8 mouse cellular contexts compared by ENCODE assay signal in the genomic region with DNA sequence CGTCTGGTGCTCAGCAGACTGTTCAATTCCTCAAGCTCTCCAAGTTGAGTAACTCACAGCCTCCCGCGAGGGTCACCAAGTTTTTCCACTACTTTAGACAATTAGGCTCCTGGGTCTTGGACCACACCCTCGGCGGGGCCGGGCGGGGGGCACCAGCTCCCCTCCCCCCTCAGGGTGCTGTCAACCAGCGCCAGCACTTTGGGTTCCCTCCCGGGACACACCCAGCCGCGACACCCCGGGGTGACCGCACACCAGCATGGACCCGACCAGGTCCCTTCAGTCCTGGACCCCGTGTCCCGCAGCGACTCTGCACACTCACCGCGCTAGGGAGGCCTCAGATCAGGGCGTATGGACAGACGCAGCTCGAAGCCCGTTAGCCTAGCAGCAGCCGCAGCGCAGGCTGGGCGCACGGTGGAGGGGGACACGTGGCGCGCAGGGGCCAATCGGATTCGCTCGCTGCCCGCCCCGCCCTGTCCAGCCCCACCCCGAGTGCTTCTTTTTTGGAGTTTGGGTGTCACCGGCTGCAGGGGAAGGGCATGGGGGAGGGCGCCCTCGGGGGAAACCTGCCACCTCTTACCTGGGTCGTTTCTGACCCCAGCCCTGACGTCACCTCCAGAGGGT. TPM values are rescaled to one million over a fixed set of nuclear protein-coding genes. Genes with fewer than 3 reads are reported as not detected.
A peak's percentile ranks its signal among the peaks of the same experiment; 100 is the strongest.
DNase-seq lines count a peak whose midpoint lies in the region; ATAC-seq and TF ChIP-seq lines count a peak whose summit lies in the region.

Anxa6 (minus strand) TSS at position 406 of the 621 bp plus-strand sequence.

- peak; percentile 76 for DNase-seq in brain, embryonic 14.5 days (ENCODE audit: low read depth)
- peak; percentile 84 for DNase-seq in kidney, postnatal 0 days (ENCODE audit: low spot score)
- peak; percentile 76 for DNase-seq in neural tube, embryonic 11.5 days (ENCODE audit: low spot score)

- peak within 1 kb of the TSS; percentile 84 for H3K27ac ChIP-seq in heart, embryonic 12.5 days (ENCODE audit: poor library complexity, severe bottlenecking)
- H3K27ac ChIP-seq in kidney, postnatal 0 days: peak within 1 kb of the TSS; percentile 80
- peak within 1 kb of the TSS; percentile 41; the same call in 1 of the 2 replicates for H3K27ac ChIP-seq in liver, embryonic 15.5 days (replicated peaks)
- H3K27ac ChIP-seq in neural tube, embryonic 11.5 days (ENCODE audit: low read depth, low read length): no peak within 1 kb of the TSS
- peak within 1 kb of the TSS; percentile 98 for H3K27ac ChIP-seq in stomach, embryonic 16.5 days (ENCODE audit: low read length)

- ATAC-seq in CD4-positive, CD25-positive, alpha-beta regulatory T cell, adult 4 months: peak; percentile 90
- peak; percentile 90 for ATAC-seq in heart, embryonic 12.5 days (ENCODE audit: insufficient number of reproducible peaks, low FRiP score)
- peak; percentile 91 for ATAC-seq in kidney, postnatal 0 days (replicated peaks; ENCODE audit: low FRiP score, low read depth)
- ATAC-seq in liver, embryonic 15.5 days (ENCODE audit: insufficient read depth): peak; percentile 83
- ATAC-seq in neural tube, embryonic 11.5 days (ENCODE audit: insufficient read depth, low FRiP score, low TSS enrichment): peak; percentile 91
- ATAC-seq in stomach, embryonic 16.5 days (ENCODE audit: insufficient read depth, low FRiP score): peak; percentile 93

- no peak for TF ChIP-seq POLR2A in brain, embryonic 14.5 days (IDR thresholded peaks at IDR 0.05; ENCODE audit: borderline replicate concordance, extremely low read depth, insufficient read depth, insufficient read length, poor library complexity, severe bottlenecking)

- TF ChIP-seq CTCF in brain, embryonic 14.5 days (IDR thresholded peaks at IDR 0.05; ENCODE audit: borderline replicate concordance, extremely low read depth, insufficient read depth, insufficient read length): no peak
- no peak for TF ChIP-seq CTCF in kidney, postnatal 0 days (IDR thresholded peaks at IDR 0.05; ENCODE audit: low read depth)

- WGBS in heart, embryonic 12.5 days: under 1% methylated on average over 41 of the region's 41 CpGs
- under 1% methylated on average over 41 of the region's 41 CpGs for WGBS in kidney, postnatal 0 days
- under 1% methylated on average over 40 of the region's 41 CpGs for WGBS in liver, embryonic 15.5 days (ENCODE audit: insufficient replicate concordance)
- under 1% methylated on average over 41 of the region's 41 CpGs for WGBS in neural tube, embryonic 11.5 days
- WGBS in stomach, embryonic 16.5 days: under 1% methylated on average over 41 of the region's 41 CpGs

- H3K4me1 ChIP-seq in erythroblast, embryonic 14.5 days (ENCODE audit: control insufficient read depth): peaks cover 16% of the 10 kb centered on the region
- H3K4me1 ChIP-seq in heart, embryonic 12.5 days (replicated peaks): peaks cover 37% of the 10 kb centered on the region
- H3K4me1 ChIP-seq in kidney, postnatal 0 days (replicated peaks; ENCODE audit: insufficient read depth, low read length): peaks cover 18% of the 10 kb centered on the region
- peaks cover 41% of the 10 kb centered on the region for H3K4me1 ChIP-seq in liver, embryonic 15.5 days (replicated peaks)
- H3K4me1 ChIP-seq in neural tube, embryonic 11.5 days (ENCODE audit: control insufficient read depth, insufficient read depth, low read length): no peaks in the 10 kb centered on the region; the same call in 1 of the 2 replicates
- H3K4me1 ChIP-seq in stomach, embryonic 16.5 days (ENCODE audit: control insufficient read depth, insufficient read depth, low read length): peaks cover 30% of the 10 kb centered on the region

- H3K36me3 ChIP-seq in erythroblast, embryonic 14.5 days (ENCODE audit: control insufficient read depth): no peaks in the 10 kb centered on the region
- no peaks in the 10 kb centered on the region; the same call in 1 of the 2 replicates for H3K36me3 ChIP-seq in heart, embryonic 12.5 days
- H3K36me3 ChIP-seq in kidney, postnatal 0 days (ENCODE audit: insufficient read depth, low read length): no peaks in the 10 kb centered on the region
- no peaks in the 10 kb centered on the region for H3K36me3 ChIP-seq in liver, embryonic 15.5 days (replicated peaks)
- no peaks in the 10 kb centered on the region for H3K36me3 ChIP-seq in neural tube, embryonic 11.5 days (ENCODE audit: control insufficient read depth, insufficient read depth, low read length)
- H3K36me3 ChIP-seq in stomach, embryonic 16.5 days (ENCODE audit: control insufficient read depth, insufficient read depth, low read length): no peaks in the 10 kb centered on the region

- H3K9me3 ChIP-seq in erythroblast, embryonic 14.5 days (ENCODE audit: control insufficient read depth, low read length): no peaks in the 10 kb centered on the region
- H3K9me3 ChIP-seq in heart, embryonic 12.5 days (replicated peaks): no peaks in the 10 kb centered on the region
- no peaks in the 10 kb centered on the region for H3K9me3 ChIP-seq in kidney, postnatal 0 days (replicated peaks; ENCODE audit: low read length)
- H3K9me3 ChIP-seq in liver, embryonic 15.5 days (replicated peaks): no peaks in the 10 kb centered on the region
- no peaks in the 10 kb centered on the region for H3K9me3 ChIP-seq in neural tube, embryonic 11.5 days (ENCODE audit: control insufficient read depth, low read length)
- no peaks in the 10 kb centered on the region for H3K9me3 ChIP-seq in stomach, embryonic 16.5 days (replicated peaks; ENCODE audit: control insufficient read depth, low read length)

- H3K4me3 ChIP-seq in erythroblast, embryonic 14.5 days (replicated peaks): peak within 1 kb of the TSS; percentile 67
- peak within 1 kb of the TSS; percentile 82 for H3K4me3 ChIP-seq in heart, embryonic 12.5 days
- H3K4me3 ChIP-seq in kidney, postnatal 0 days (replicated peaks; ENCODE audit: low read depth, low read length): peak within 1 kb of the TSS; percentile 59
- H3K4me3 ChIP-seq in liver, embryonic 15.5 days (replicated peaks): peak within 1 kb of the TSS; percentile 62
- H3K4me3 ChIP-seq in neural tube, embryonic 11.5 days (ENCODE audit: low read depth, low read length): peak within 1 kb of the TSS; percentile 49
- peak within 1 kb of the TSS; percentile 85 for H3K4me3 ChIP-seq in stomach, embryonic 16.5 days (replicated peaks; ENCODE audit: low read length)

- H3K27me3 ChIP-seq in erythroblast, embryonic 14.5 days (ENCODE audit: control insufficient read depth): peaks cover 3% of the 10 kb centered on the region; the same call in 1 of the 2 replicates
- no peaks in the 10 kb centered on the region for H3K27me3 ChIP-seq in heart, embryonic 12.5 days (replicated peaks)
- H3K27me3 ChIP-seq in kidney, postnatal 0 days (ENCODE audit: insufficient read depth, low read length): no peaks in the 10 kb centered on the region
- H3K27me3 ChIP-seq in liver, embryonic 15.5 days: peaks cover 8% of the 10 kb centered on the region; the same call in 1 of the 2 replicates
- H3K27me3 ChIP-seq in neural tube, embryonic 11.5 days (ENCODE audit: control insufficient read depth, insufficient read depth, low read length): no peaks in the 10 kb centered on the region
- no peaks in the 10 kb centered on the region for H3K27me3 ChIP-seq in stomach, embryonic 16.5 days (ENCODE audit: control insufficient read depth, insufficient read depth, low read length)

- peak within 1 kb of the TSS; percentile 96 for H3K4me2 ChIP-seq in heart, embryonic 12.5 days
- peak within 1 kb of the TSS; percentile 91 for H3K4me2 ChIP-seq in kidney, postnatal 0 days (ENCODE audit: low read length)
- peak within 1 kb of the TSS; percentile 77 for H3K4me2 ChIP-seq in liver, embryonic 15.5 days
- peak within 1 kb of the TSS; percentile 89 for H3K4me2 ChIP-seq in neural tube, embryonic 11.5 days (ENCODE audit: low read depth)
- H3K4me2 ChIP-seq in stomach, embryonic 16.5 days (ENCODE audit: low read depth, low read length): peak within 1 kb of the TSS; percentile 75

- H3K9ac ChIP-seq in heart, embryonic 12.5 days: peak within 1 kb of the TSS; percentile 92
- H3K9ac ChIP-seq in kidney, postnatal 0 days (ENCODE audit: low read depth, low read length): peak within 1 kb of the TSS; percentile 71
- H3K9ac ChIP-seq in liver, embryonic 15.5 days: peak within 1 kb of the TSS; percentile 52
- H3K9ac ChIP-seq in neural tube, embryonic 11.5 days (ENCODE audit: low read length): peak within 1 kb of the TSS; percentile 61
- H3K9ac ChIP-seq in stomach, embryonic 16.5 days (ENCODE audit: low read length): peak within 1 kb of the TSS; percentile 89

RNA-seq across cellular contexts. Expression of gene Anxa6, which starts in this region (rescaled TPM):
- 100 to 1,000 TPM; 387 to 504 TPM for polyA plus RNA-seq in CD4-positive, CD25-positive, alpha-beta regulatory T cell, adult 4 months (2017; shearing (Covaris generic))
- polyA plus RNA-seq in brain, embryonic 14.5 days (2012; rRNA removed): 33.2 and 47.6 TPM in 2 replicates
- 0.23 and 0.47 TPM in 2 replicates for polyA plus RNA-seq in erythroblast, embryonic 14.5 days (2012)
- polyA plus RNA-seq in heart, embryonic 12.5 days (2016; fragmentation: Nextera tagmentation; extraction: Ambion mirVana): 335 and 339 TPM in 2 replicates
- 146 and 176 TPM in 2 replicates for polyA plus RNA-seq in kidney, postnatal 0 days (2015; fragmentation: Nextera tagmentation; extraction: Ambion mirVana)
- 54.2 and 57.5 TPM in 2 replicates for polyA plus RNA-seq in liver, embryonic 15.5 days (2015; fragmentation: Nextera tagmentation; extraction: Ambion mirVana)
- polyA plus RNA-seq in neural tube, embryonic 11.5 days (2014; fragmentation: Nextera tagmentation; extraction: Ambion mirVana): 90.1 and 91.8 TPM in 2 replicates
- polyA plus RNA-seq in stomach, embryonic 16.5 days (2015; fragmentation: Nextera tagmentation; extraction: Ambion mirVana): 364 and 365 TPM in 2 replicates

Comparison
In these comparisons a context has a peak if more than half of its experiments do, and no peak if none do; other contexts are left out.
1. RNA of gene Anxa6 (polyA plus RNA-seq): 387 to 504 TPM in CD4-positive, CD25-positive, alpha-beta regulatory T cell, adult 4 months, 364 to 365 TPM in stomach, embryonic 16.5 days, 335 to 339 TPM in heart, embryonic 12.5 days, 146 to 176 TPM in kidney, postnatal 0 days, 90.1 to 91.8 TPM in neural tube, embryonic 11.5 days, 54.2 to 57.5 TPM in liver, embryonic 15.5 days and 33.2 to 47.6 TPM in brain, embryonic 14.5 days; 0.23 to 0.47 TPM in erythroblast, embryonic 14.5 days; every median in the first group is over 10 times any median in the second.
2. Peak in every context shown above with its lines, with median percentiles within 50 percentile points of each other: ATAC-seq, DNase-seq, H3K4me3 ChIP-seq, H3K4me2 ChIP-seq and H3K9ac ChIP-seq.